Mouse (Mus musculus) kidney, embryonic 15.5 days (tissue): Measurements from ENCODE around the gene Rhoa. TPM values are rescaled to one million over a fixed set of nuclear protein-coding genes. Genes with fewer than 3 reads are reported as not detected.

Source experiments
- ATAC-seq: fragments of 200-750 bp; cut with Nextera tagmentation; replicated peaks from 2 replicates; pipeline ENCODE4 v1.8.0; 2017; ENCODE audit warnings: moderate TSS enrichment; ENCODE audit not compliant: low FRiP score
- H3K27ac ChIP-seq: fragments of 300-500 bp; sonication (generic); 2 replicates; pipeline ENCODE4 v1.5.1; 2015; ENCODE audit warnings: mild to moderate bottlenecking, inconsistent platforms
- H3K27me3 ChIP-seq: fragments of 300-500 bp; sonication (generic); 2 replicates; pipeline ENCODE4 v1.6.1; 2015; ENCODE audit warnings: inconsistent platforms
- H3K36me3 ChIP-seq: fragments of 300-500 bp; sonication (generic); 2 replicates; pipeline ENCODE4 v1.6.1; 2015; ENCODE audit warnings: inconsistent platforms
- H3K4me1 ChIP-seq: fragments of 300-500 bp; sonication (generic); 2 replicates; pipeline ENCODE4 v1.6.1; 2015; ENCODE audit warnings: inconsistent platforms
- H3K4me2 ChIP-seq: fragments of 300-500 bp; sonication (generic); 2 replicates; pipeline ENCODE4 v1.6.1; 2015; ENCODE audit warnings: moderate library complexity, mild to moderate bottlenecking, inconsistent platforms
- H3K4me3 ChIP-seq: fragments of 300-500 bp; sonication (generic); replicated peaks from 2 replicates; pipeline ENCODE4 v1.5.1; 2015; ENCODE audit warnings: mild to moderate bottlenecking, inconsistent platforms
- H3K9ac ChIP-seq: fragments of 300-500 bp; sonication (generic); 2 replicates; pipeline ENCODE4 v1.6.1; 2015; ENCODE audit warnings: mild to moderate bottlenecking, inconsistent platforms
- H3K9me3 ChIP-seq: fragments of 300-500 bp; sonication (generic); replicated peaks from 2 replicates; pipeline ENCODE4 v1.6.1; 2016; ENCODE audit warnings: inconsistent platforms
- WGBS: fragments of 180-500 bp; shearing (Covaris S2); methylation state at CpG from one replicate; pipeline ENCODE4 v1.1.7; 2015; ENCODE audit warnings: mixed read lengths; 5-methylcytosine and 5-hydroxymethylcytosine counted together
- polyA plus RNA-seq: library from polyadenylated mRNA; unstranded; fragments of >200 nt; fragmentation: Nextera tagmentation; extraction: Ambion mirVana; gene quantifications from 2 replicates; pipeline ENCODE4 v1.2.1, GENCODE M21; 2015

Gene Rhoa
- polyA plus RNA-seq, 1 experiment from 2014 or later = 484 TPM

DNA sequence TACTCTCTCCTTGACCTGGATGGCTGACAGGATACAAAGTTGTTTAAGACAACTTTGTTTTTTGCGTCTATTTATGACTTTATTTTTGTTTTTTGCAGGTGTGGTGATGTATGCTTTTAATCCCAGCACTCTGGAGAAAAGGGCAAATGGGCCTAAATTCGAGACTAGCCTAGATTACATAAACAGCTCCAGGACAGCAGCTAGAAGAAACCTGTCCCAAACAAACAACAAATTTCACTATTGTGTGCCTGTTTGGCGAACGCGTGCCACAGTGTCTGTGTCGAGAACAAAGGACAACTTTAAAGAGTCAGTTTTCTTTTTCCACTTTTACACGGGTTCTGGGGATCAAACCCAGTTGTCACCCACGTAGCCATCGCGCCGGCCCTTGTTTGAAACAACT lies 41.1 kb downstream of the Rhoa start:
- Histone ChIP-seq H3K9ac (peak overlapping the region; percentile 85), H3K4me1 (peaks cover 26% of the 10 kb centered on the region), H3K27me3 (no peaks in the 10 kb centered on the region), H3K4me2 (peak overlapping the region; percentile 70), H3K36me3 (peaks cover 19% of the 10 kb centered on the region), H3K4me3 (peak overlapping the region; percentile 94), H3K9me3 (no peaks in the 10 kb centered on the region), H3K27ac (peak overlapping the region; percentile 98)
- 4% methylated on average over 11 of the region's 11 CpGs for WGBS
- ATAC-seq = no peak

DNA sequence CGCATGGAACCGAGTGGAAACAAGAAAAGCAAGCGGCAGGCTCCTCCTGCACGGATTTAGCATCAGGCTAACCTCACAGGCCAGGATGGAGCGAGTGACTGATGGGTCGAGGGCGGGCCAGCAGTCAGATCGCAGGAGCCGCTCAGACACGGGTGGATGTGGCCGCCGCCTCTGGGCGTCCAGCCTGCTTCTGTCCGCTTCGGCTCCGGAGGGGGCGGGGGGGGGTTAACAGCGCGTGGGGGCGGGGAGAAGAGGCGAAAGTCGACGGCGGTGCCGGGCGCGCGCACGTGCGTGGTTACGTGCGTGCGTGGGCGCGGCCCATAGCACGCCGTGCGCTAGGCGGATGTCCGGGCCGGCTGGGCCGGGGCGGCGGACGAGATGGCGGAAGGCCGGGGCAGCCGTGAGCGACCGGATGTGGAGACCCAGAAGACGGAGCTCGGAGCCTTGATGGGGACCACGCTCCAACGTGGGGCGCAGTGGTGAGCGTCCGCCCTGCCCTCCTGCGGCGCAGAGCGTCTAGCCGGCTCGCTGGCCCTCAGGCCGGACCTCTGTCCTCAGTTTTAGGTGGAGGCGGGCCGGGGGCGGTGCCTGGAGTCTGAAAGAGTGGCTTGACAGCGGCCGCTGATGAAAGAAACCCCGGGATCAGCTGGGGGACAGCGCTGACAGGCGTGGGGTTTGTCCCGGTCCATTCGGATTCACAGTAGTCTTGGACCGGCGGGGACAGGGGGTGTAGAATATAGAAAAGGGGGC lies 41.8 kb downstream of the Rhoa start, which contains the start of gene Usp4:
Usp4 (plus strand) TSS at position 314 of the 750 bp plus-strand sequence.
- Histone ChIP-seq H3K27me3 (no peaks in the 10 kb centered on the region), H3K36me3 (peaks cover 25% of the 10 kb centered on the region), H3K27ac (peak within 1 kb of the TSS; percentile 98), H3K9ac (peak within 1 kb of the TSS; percentile 85), H3K4me1 (peaks cover 21% of the 10 kb centered on the region), H3K4me2 (peak within 1 kb of the TSS; percentile 70), H3K9me3 (no peaks in the 10 kb centered on the region), H3K4me3 (peak within 1 kb of the TSS; percentile 94)
- ATAC-seq = peak; percentile 95
- under 1% methylated on average over 72 of the region's 75 CpGs for WGBS

DNA sequence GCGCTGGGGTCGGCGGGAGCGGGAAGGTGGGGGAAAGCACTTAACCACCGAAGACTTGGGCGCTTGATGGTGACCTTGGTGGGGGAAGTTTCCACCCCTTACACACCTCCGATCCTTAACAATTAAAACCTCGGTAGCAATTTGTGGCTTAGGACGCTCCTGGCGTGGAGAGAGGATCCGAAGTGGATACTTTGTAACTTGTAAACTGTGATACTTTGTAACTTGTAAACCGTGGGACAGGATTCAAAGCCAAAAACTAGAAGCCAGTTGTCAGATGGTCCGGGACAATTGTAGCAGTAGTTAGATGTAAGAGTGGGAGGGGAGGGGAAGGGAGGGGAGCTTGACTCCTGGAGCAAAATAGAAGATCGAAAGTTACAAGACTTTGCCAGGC lies 42.4 kb downstream of the Rhoa start:
- Histone ChIP-seq H3K4me2 (peak overlapping the region; percentile 70), H3K4me3 (peak overlapping the region; percentile 94), H3K27ac (peak overlapping the region; percentile 98), H3K9me3 (no peaks in the 10 kb centered on the region), H3K27me3 (no peaks in the 10 kb centered on the region), H3K9ac (peak overlapping the region; percentile 85), H3K4me1 (peaks cover 21% of the 10 kb centered on the region), H3K36me3 (peaks cover 31% of the 10 kb centered on the region)
- WGBS = 2% methylated on average over 14 of the region's 14 CpGs
- no peak for ATAC-seq

DNA sequence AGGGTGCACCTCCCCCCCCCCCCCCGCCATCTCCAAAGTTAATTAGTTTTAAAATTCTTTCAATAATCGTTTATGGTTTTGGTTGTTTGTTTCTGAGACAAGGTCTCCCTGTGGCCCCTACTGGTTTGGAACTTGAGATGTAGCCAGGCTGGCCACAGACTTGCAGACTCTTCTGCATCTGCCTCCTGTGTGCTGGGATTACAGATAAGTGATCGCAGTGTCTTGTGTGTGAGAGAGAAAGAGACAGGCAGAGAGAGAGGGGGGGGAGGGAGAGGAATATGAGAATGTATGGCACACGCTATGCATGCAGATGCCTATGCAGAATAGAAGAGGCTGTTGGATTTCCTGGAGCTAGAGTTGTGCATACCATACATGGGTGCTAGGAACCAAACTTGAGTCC lies 43.8 kb downstream of the Rhoa start:
- ATAC-seq = no peak
- Histone ChIP-seq H3K4me2 (no peak overlapping the region), H3K36me3 (peaks cover 46% of the 10 kb centered on the region), H3K9ac (no peak overlapping the region), H3K9me3 (no peaks in the 10 kb centered on the region), H3K4me1 (peaks cover 21% of the 10 kb centered on the region), H3K27me3 (no peaks in the 10 kb centered on the region), H3K27ac (no peak overlapping the region), H3K4me3 (no peak overlapping the region)
- 89% methylated on average over 4 of the region's 4 CpGs for WGBS

DNA sequence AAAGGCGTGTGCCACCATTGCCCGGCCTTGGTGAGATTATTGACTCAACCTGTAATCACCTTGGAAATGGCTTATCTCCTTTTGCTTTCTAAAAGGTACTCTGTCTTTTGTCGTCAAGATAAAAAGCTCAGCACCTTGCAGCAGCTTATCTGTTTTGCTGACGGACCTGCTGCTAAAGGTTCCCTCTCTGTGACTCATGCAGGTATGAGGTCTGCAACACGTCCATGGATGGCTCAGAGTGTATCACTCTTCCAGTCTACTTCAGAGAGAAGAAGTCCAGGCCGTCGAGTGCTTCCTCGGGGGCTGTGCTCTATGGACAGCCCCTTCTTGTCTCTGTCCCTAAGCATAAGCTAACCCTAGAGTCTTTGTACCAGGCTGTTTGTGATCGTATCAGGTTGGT lies 72.3 kb downstream of the Rhoa start:
- WGBS = 92% methylated on average over 9 of the region's 9 CpGs
- no peak for ATAC-seq
- H3K36me3 ChIP-seq = peaks cover 96% of the 10 kb centered on the region

DNA sequence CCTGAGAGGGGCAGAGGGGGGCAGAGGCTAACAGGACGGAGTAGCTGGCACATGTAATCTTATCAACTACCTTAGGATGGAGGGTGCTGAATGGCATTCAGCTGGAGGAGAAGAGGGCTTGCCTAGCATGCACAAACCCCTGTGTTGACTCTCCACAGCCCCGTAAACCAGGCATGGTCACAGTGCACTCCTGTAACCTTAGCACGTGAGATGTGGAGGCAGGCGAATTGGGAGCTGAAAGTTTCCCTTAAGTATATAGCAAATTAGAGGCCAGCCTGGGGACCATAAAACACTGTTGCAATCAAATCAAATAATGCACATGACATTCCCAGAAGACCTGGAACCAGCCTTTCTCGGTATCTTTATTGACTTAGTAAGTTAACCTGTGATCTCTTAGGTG lies 72.8 kb downstream of the Rhoa start:
- Histone ChIP-seq H3K36me3 (peaks cover 96% of the 10 kb centered on the region), H3K27ac (no peak overlapping the region), H3K9ac (no peak overlapping the region), H3K4me2 (no peak overlapping the region), H3K9me3 (no peaks in the 10 kb centered on the region), H3K4me1 (no peaks in the 10 kb centered on the region), H3K4me3 (no peak overlapping the region), H3K27me3 (no peaks in the 10 kb centered on the region)
- no peak for ATAC-seq
- WGBS = 88% methylated on average over 5 of the region's 5 CpGs

More for the DNA sequence above, 72.3 kb downstream of the Rhoa start:
- Histone ChIP-seq H3K4me2 (no peak overlapping the region), H3K9me3 (no peaks in the 10 kb centered on the region), H3K4me1 (no peaks in the 10 kb centered on the region), H3K4me3 (no peak overlapping the region), H3K9ac (no peak overlapping the region), H3K27me3 (no peaks in the 10 kb centered on the region), H3K27ac (no peak overlapping the region)

DNA sequence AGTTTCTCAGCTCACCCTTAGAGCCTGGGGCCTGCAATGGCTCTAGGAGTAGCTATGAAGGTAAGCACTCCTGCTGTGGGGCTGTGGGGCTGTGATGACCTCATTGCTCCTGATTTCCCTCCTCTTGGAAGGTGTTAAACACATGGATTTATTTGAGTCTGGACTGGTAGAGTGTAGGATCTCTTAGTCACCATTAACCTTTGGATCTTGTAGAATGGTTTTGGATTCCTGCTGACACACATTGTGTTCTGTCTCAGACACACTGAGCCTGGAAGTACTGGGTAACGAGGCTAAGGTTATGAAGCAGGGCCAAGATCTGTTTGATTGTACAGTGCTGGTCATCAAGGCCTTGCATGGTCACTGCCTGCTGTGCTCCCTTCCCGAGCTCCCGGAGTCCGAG lies 73.4 kb downstream of the Rhoa start:
- Histone ChIP-seq H3K4me3 (no peak overlapping the region), H3K4me2 (no peak overlapping the region), H3K27me3 (no peaks in the 10 kb centered on the region), H3K9me3 (no peaks in the 10 kb centered on the region), H3K9ac (no peak overlapping the region), H3K27ac (no peak overlapping the region), H3K4me1 (no peaks in the 10 kb centered on the region), H3K36me3 (peaks cover 96% of the 10 kb centered on the region)
- 93% methylated on average over 4 of the region's 4 CpGs for WGBS
- ATAC-seq = no peak

DNA sequence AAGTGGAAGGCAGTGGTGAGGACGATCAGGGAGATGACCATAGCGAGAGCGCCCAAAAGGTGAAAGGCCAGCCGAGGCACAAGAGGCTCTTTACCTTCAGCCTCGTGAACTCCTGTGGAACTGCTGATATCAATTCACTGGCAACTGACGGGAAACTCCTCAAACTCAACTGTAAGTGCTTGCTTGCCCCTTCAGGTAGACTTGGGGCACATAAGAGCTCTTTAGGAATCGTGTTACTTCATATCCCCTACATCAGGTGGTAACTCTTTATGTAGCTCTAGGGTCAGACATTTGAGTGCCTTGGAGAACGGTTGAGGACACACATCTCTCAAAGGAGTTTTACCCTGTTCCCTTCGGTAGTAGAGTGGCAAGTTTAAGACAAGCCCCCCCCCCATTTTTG lies 75.5 kb downstream of the Rhoa start:
- Histone ChIP-seq H3K4me3 (no peak overlapping the region), H3K4me2 (no peak overlapping the region), H3K36me3 (peaks cover 97% of the 10 kb centered on the region), H3K27me3 (no peaks in the 10 kb centered on the region), H3K9ac (no peak overlapping the region), H3K9me3 (no peaks in the 10 kb centered on the region), H3K4me1 (no peaks in the 10 kb centered on the region), H3K27ac (no peak overlapping the region)
- no peak for ATAC-seq
- WGBS = 96% methylated on average over 9 of the region's 9 CpGs

DNA sequence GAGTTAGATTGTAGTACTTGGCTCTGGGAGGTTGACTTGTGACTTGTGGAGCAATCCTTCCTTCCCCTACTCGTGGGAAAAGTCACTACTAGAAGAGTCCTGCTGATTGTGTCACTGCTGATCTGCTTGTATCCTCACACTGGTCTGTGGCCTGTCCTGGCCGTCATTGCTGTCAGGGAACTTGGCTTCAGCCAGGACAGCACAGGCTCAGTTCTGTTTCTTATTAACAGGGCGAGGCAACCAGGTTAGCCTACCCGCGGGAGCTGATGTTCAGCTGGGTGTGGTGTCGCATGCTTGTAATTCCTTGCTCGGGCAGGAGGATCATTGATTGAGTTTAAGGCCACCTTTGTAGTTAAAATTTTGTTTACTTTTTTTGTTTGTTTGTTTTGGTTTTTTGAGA lies 79.1 kb downstream of the Rhoa start:
- Histone ChIP-seq H3K27me3 (no peaks in the 10 kb centered on the region), H3K4me2 (no peak overlapping the region), H3K27ac (no peak overlapping the region), H3K4me3 (no peak overlapping the region), H3K9ac (no peak overlapping the region), H3K9me3 (no peaks in the 10 kb centered on the region), H3K4me1 (no peaks in the 10 kb centered on the region), H3K36me3 (peaks cover 96% of the 10 kb centered on the region)
- no peak for ATAC-seq
- WGBS = 85% methylated on average over 7 of the region's 7 CpGs

DNA sequence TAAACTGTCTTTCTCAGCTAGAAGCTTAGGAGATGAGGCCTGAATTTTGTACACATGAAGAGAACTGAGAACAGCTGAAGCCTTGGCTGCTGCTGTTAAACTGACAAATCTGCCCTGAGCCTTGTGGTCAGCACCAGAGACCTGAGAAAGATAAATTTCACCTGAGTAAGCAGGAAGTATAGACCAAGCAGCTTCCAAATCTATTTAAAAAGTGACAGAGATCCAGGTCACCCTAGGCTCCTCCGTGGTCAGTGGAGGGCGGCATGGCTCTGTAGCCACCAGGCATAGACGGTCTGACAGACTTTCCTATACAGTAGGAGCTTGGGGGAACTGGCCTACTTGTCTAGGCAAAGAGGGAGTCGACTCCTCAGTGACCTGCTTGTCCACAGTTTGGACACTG lies 80.9 kb downstream of the Rhoa start:
- Histone ChIP-seq H3K27ac (no peak overlapping the region), H3K27me3 (no peaks in the 10 kb centered on the region), H3K36me3 (peaks cover 95% of the 10 kb centered on the region), H3K4me2 (no peak overlapping the region), H3K9me3 (no peaks in the 10 kb centered on the region), H3K4me3 (no peak overlapping the region), H3K9ac (no peak overlapping the region), H3K4me1 (no peaks in the 10 kb centered on the region)
- no peak for ATAC-seq
- WGBS = 81% methylated on average over 4 of the region's 4 CpGs

Other genes starting within 250 kb of the Rhoa start
- gene Mst1, start 225.7 kb upstream of the Rhoa start, polyA plus RNA-seq = 0.45 and 0.55 TPM in 2 replicates
- gene Rnf123, start 222.8 kb upstream of the Rhoa start, polyA plus RNA-seq = 25.2 and 33.4 TPM in 2 replicates
- 67.7 and 76.6 TPM in 2 replicates for gene Apeh, start 211.5 kb upstream of the Rhoa start, polyA plus RNA-seq
- 0.75 and 0.77 TPM in 2 replicates for gene Bsn, start 115.7 kb upstream of the Rhoa start, polyA plus RNA-seq
- gene Dag1, start 42.2 kb upstream of the Rhoa start, polyA plus RNA-seq = 141 and 147 TPM in 2 replicates
- 31.3 and 41.0 TPM in 2 replicates for gene Nicn1, start 15.7 kb upstream of the Rhoa start, polyA plus RNA-seq
- 35.9 and 38.0 TPM in 2 replicates for gene Amt, start 9.3 kb upstream of the Rhoa start, polyA plus RNA-seq
- 31.6 and 32.2 TPM in 2 replicates for gene Tcta, start within 50 bp of the Rhoa start, polyA plus RNA-seq
- gene Gpx1, start 32.8 kb downstream of the Rhoa start, polyA plus RNA-seq = 695 and 743 TPM in 2 replicates
- 95.2 and 105 TPM in 2 replicates for gene Usp4, start 41.7 kb downstream of the Rhoa start, polyA plus RNA-seq
- gene 1700102P08Rik, start 86.7 kb downstream of the Rhoa start, polyA plus RNA-seq = 0.54 and 0.61 TPM in 2 replicates
- 1.6 TPM in 2 replicates for gene Ccdc36, start 122.4 kb downstream of the Rhoa start, polyA plus RNA-seq
- not detected in 2 replicates for gene BC048562, start 130.4 kb downstream of the Rhoa start, polyA plus RNA-seq
- 61.6 and 62.9 TPM in 2 replicates for gene Ccdc71, start 154.4 kb downstream of the Rhoa start, polyA plus RNA-seq
- gene Klhdc8b, start 155.5 kb downstream of the Rhoa start, polyA plus RNA-seq = 31.0 and 37.8 TPM in 2 replicates
- gene Lamb2, start 173.6 kb downstream of the Rhoa start, polyA plus RNA-seq = 48.8 and 56.6 TPM in 2 replicates
- 69.3 and 78.8 TPM in 2 replicates for gene Usp19, start 184.5 kb downstream of the Rhoa start, polyA plus RNA-seq
- 105 and 111 TPM in 2 replicates for gene Qars, start 201.6 kb downstream of the Rhoa start, polyA plus RNA-seq
- gene Qrich1, start 210.7 kb downstream of the Rhoa start, polyA plus RNA-seq = 122 and 125 TPM in 2 replicates